Comparison of ENCODE assay signal across 8 mouse cellular contexts in genomic region chr2:180779226-180780104, GRCm38 (mm10). TPM values are rescaled to one million over a fixed set of nuclear protein-coding genes. Genes with fewer than 3 reads are reported as not detected.
DNase-seq lines count a peak whose midpoint lies in the region; ATAC-seq lines count a peak whose summit lies in the region.

No protein-coding gene starts in this region.

- ATAC-seq in forebrain, embryonic 14.5 days: peak; percentile 57
- peak; percentile 48 for ATAC-seq in inflammation-experienced regulatory T-cells, adult 6 months
- ATAC-seq in limb, embryonic 13.5 days (ENCODE audit: low FRiP score, low read depth): peak; percentile 28; the same call in 1 of the 2 replicates

- no peaks in the 10 kb centered on the region for H3K9me3 ChIP-seq in forebrain, embryonic 14.5 days (replicated peaks; ENCODE audit: control insufficient read depth, low read length)
- H3K9me3 ChIP-seq in limb, embryonic 13.5 days: no peaks in the 10 kb centered on the region

- H3K9ac ChIP-seq in forebrain, embryonic 14.5 days (ENCODE audit: low read length): no peak overlapping the region
- H3K9ac ChIP-seq in limb, embryonic 13.5 days: no peak overlapping the region

- no peak overlapping the region for H3K4me2 ChIP-seq in forebrain, embryonic 14.5 days (ENCODE audit: low read length)
- H3K4me2 ChIP-seq in limb, embryonic 13.5 days (replicated peaks): no peak overlapping the region

- no peak overlapping the region for H3K4me3 ChIP-seq in forebrain, embryonic 14.5 days (ENCODE audit: low read depth, low read length)
- no peak overlapping the region for H3K4me3 ChIP-seq in limb, embryonic 13.5 days

- no peak overlapping the region for H3K27ac ChIP-seq in forebrain, embryonic 14.5 days (ENCODE audit: low read depth, low read length)
- H3K27ac ChIP-seq in limb, embryonic 13.5 days: no peak overlapping the region

- WGBS in forebrain, embryonic 14.5 days: 24% methylated on average over 12 of the region's 12 CpGs
- WGBS in limb, embryonic 13.5 days: 24% methylated on average over 12 of the region's 12 CpGs

- peak; percentile 17 for DNase-seq in ovary, postnatal 36 days (ENCODE audit: low spot score)
- no peak for DNase-seq in ovary, postnatal 10 days (ENCODE audit: low spot score)
- peak; percentile 49 for DNase-seq in brain, embryonic 18.5 days (ENCODE audit: low read depth, low spot score)
- DNase-seq in forebrain, embryonic 14.5 days (ENCODE audit: low spot score): peak; percentile 88
- peak; percentile 13 to 53 for DNase-seq in natural killer cell, adult 2 months (ENCODE audit: low spot score in 2 of 2)
- peak; percentile 70 for DNase-seq in testis, postnatal 10 days (ENCODE audit: low spot score)

- 0 out of 2 replicates have a peak, but pooled peaks cover 4% of the 10 kb centered on the region for H3K4me1 ChIP-seq in forebrain, embryonic 14.5 days (ENCODE audit: control insufficient read depth, insufficient read depth, low read length)
- peaks cover 12% of the 10 kb centered on the region for H3K4me1 ChIP-seq in limb, embryonic 13.5 days

- H3K36me3 ChIP-seq in forebrain, embryonic 14.5 days (ENCODE audit: control insufficient read depth, insufficient read depth, low read length): no peaks in the 10 kb centered on the region
- no peaks in the 10 kb centered on the region for H3K36me3 ChIP-seq in limb, embryonic 13.5 days

- peaks cover 54% of the 10 kb centered on the region for H3K27me3 ChIP-seq in forebrain, embryonic 14.5 days (replicated peaks; ENCODE audit: control insufficient read depth, insufficient read depth, low read length)
- peaks cover 78% of the 10 kb centered on the region for H3K27me3 ChIP-seq in limb, embryonic 13.5 days

RNA-seq across cellular contexts. Expression of gene Bhlhe23, which starts 2.8 kb away (rescaled TPM):
- polyA plus RNA-seq in forebrain, embryonic 14.5 days (2014; fragmentation: Nextera tagmentation; extraction: Ambion mirVana): 0.85 and 1.1 TPM in 2 replicates
- not detected for polyA plus RNA-seq in inflammation-experienced regulatory T-cells, adult 6 months (2017; shearing (Covaris generic))
- polyA plus RNA-seq in limb, embryonic 13.5 days (2015; fragmentation: Nextera tagmentation; extraction: Ambion mirVana): 0.05 TPM in 1 of 2 replicates, not detected in the other

RNA-seq across cellular contexts. Expression of gene Slc17a9, which starts 54.4 kb away (rescaled TPM):
- 0.25 TPM in 1 of 2 replicates, not detected in the other for polyA plus RNA-seq in forebrain, embryonic 14.5 days (2014; fragmentation: Nextera tagmentation; extraction: Ambion mirVana)
- 10 to 100 TPM; 31.7 to 86.8 (median 66.9) TPM for polyA plus RNA-seq in inflammation-experienced regulatory T-cells, adult 6 months (2017; shearing (Covaris generic))
- 0.62 and 0.98 TPM in 2 replicates for polyA plus RNA-seq in limb, embryonic 13.5 days (2015; fragmentation: Nextera tagmentation; extraction: Ambion mirVana)

Comparison
In these comparisons a context has a peak if more than half of its experiments do, and no peak if none do; other contexts are left out.
1. RNA of gene Slc17a9, which starts 54.4 kb away (polyA plus RNA-seq): 31.7 to 86.8 TPM in inflammation-experienced regulatory T-cells, adult 6 months; 0.62 to 0.98 TPM in limb, embryonic 13.5 days and 0.25 TPM in forebrain, embryonic 14.5 days; every median in the first group is over 10 times any median in the second.
2. Peak in every context shown above with its lines, with median percentiles within 50 percentile points of each other: ATAC-seq.